Mouse (Mus musculus) forebrain, embryonic 10.5 days (tissue): Measurements from ENCODE around the gene 1810055G02Rik. TPM values are rescaled to one million over a fixed set of nuclear protein-coding genes. Genes with fewer than 3 reads are reported as not detected.
A peak's percentile ranks its signal among the peaks of the same experiment; 100 is the strongest.

Experiments used
- DNase-seq: peaks from one replicate; pipeline ENCODE4 v3.0.0-alpha.2; 2017; ENCODE audit warnings: low spot score; ENCODE audit errors: extremely low spot score
- H3K27ac ChIP-seq: fragments of 300-500 bp; sonication (generic); 2 replicates; pipeline ENCODE4 v1.5.1; 2016; ENCODE audit warnings: mild to moderate bottlenecking
- H3K27me3 ChIP-seq: fragments of 300-500 bp; sonication (generic); 2 replicates; pipeline ENCODE4 v1.6.1; 2016; ENCODE audit warnings: mild to moderate bottlenecking; ENCODE audit not compliant: poor library complexity, severe bottlenecking
- H3K36me3 ChIP-seq: fragments of 300-500 bp; sonication (generic); replicated peaks from 2 replicates; pipeline ENCODE4 v1.6.1; 2016; ENCODE audit warnings: mild to moderate bottlenecking, moderate library complexity
- H3K4me1 ChIP-seq: fragments of 300-500 bp; sonication (generic); 2 replicates; pipeline ENCODE4 v1.6.1; 2016
- H3K4me3 ChIP-seq: fragments of 300-500 bp; sonication (generic); 2 replicates; pipeline ENCODE4 v1.5.1; 2016; ENCODE audit warnings: mild to moderate bottlenecking, moderate library complexity
- H3K9me3 ChIP-seq: fragments of 300-500 bp; sonication (generic); 2 replicates; pipeline ENCODE4 v1.6.1; 2016; ENCODE audit warnings: mild to moderate bottlenecking, moderate library complexity
- WGBS: fragments of 180-500 bp; shearing (Covaris S2); methylation state at CpG from one replicate; pipeline ENCODE4 v1.1.7; 2016; 5-methylcytosine and 5-hydroxymethylcytosine counted together
- polyA plus RNA-seq: library from polyadenylated mRNA; unstranded; fragments of >200 nt; fragmentation: Nextera tagmentation; extraction: Ambion mirVana; gene quantifications from 2 replicates; pipeline ENCODE4 v1.2.1, GENCODE M21; 2016

1810055G02Rik gene
- polyA plus RNA-seq, 1 experiment from 2014 or later = 44.9 TPM

DNA sequence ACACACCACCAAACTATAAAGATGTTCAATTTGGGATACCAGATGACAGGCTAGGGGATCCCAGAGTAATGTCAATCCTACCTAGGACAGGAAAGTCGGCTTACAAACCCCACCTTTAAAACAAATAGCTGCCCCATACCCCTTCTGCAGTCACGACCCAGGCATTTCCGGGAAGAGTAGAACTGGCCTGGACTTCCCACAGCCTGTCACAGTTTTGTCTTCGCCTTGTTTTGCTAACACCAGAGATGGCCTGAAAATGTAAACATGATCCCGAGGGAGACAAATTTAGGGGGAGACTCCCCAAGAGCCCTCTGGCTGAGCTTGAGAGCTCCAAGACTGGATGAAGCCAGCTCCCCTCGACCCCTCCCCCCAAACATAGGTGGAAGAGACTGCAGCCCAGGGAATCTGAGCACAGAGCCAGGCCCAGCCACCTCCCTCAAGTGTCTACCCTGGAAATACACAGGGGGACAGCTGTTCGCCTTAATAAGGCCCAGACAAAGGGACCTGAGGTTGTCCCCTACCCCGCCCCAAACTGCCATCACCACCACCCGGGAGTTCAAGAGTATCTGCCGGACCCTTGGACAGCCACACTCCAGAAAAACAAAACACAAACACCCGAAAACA lies 23.0 kb upstream of the 1810055G02Rik start:
- Histone ChIP-seq H3K27ac (peak overlapping the region; percentile 95), H3K36me3 (no peaks in the 10 kb centered on the region), H3K27me3 (peaks cover 16% of the 10 kb centered on the region), H3K9me3 (no peaks in the 10 kb centered on the region), H3K4me1 (peaks cover 55% of the 10 kb centered on the region), H3K4me3 (peak overlapping the region; percentile 93)
- peak; percentile 31 for DNase-seq
- 13% methylated on average over 11 of the region's 11 CpGs for WGBS

DNA sequence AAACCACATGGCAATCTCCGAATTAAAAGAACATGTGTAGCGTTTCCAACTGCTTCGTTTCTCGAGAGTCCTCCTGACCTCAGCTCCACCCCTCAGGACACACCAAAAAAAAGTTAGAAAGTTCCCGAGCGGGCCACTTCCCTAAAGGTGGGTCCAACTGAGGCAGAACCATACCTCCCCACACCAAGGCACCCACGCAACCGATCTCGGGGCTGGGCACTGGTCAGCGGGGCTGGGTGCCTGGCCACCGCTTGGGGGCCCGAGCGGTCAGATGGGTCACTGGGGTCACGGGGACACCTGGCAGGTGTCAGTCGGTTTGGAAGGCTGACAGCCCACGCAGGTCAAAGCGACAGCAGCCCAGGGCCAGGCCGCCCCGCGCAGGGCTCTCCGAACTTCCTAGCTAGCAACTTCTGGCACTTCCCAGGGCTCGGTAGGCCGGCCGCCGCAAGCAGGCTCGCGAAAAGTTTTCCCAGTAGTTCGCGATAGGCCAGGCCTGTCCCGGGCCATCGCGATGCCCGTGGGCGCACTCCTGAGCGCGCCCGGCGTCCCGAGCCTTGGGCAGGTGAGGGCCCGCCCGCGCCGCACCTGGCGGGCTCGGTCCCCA lies 22.4 kb upstream of the 1810055G02Rik start:
- Histone ChIP-seq H3K27ac (peak overlapping the region; percentile 95), H3K4me1 (peaks cover 53% of the 10 kb centered on the region), H3K27me3 (peaks cover 16% of the 10 kb centered on the region), H3K4me3 (peak overlapping the region; percentile 93), H3K36me3 (no peaks in the 10 kb centered on the region), H3K9me3 (no peaks in the 10 kb centered on the region)
- peak; percentile 45 for DNase-seq
- under 1% methylated on average over 45 of the region's 45 CpGs for whole genome bisulfite sequencing

DNA sequence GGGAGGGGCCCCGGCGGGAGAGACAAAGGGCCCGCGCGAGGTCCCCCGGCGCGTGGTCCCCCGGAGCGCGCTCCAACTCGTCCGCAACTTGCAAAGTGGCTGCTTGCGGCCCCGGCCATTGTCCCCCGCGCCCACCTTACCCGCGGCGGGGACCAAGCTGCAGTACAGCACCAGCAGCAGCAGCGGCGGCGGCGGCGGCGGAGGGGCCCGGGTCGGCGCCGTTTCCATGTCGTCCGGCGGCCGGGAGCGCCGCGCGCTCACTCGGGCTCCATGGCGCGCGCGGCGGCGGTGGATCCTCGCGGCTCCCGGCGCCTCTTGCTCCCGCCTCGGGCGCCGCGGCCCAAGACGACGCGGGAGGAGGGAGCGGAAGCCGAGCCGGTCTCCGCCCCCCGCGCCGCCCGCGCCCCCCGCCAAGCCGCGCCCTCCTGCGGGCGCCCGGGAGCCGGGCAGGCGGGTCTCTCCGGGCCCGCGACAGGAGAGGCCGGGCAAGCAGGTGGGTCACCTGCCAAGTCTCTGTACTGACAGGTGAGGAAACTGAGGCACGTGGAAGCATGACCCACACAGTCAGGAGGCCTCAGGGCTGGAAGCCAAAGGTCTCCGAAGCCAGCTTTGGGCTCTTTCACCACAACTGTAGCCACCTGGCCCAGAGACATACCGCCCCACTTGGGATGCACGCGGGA lies 21.7 kb upstream of the 1810055G02Rik start, which contains the start of gene Lrp5:
Gene Lrp5 (minus strand): TSS at position 350 of the 680 bp plus-strand sequence.
- peak within 1 kb of the TSS; percentile 93 for H3K4me3 ChIP-seq
- H3K27me3 ChIP-seq = peaks cover 16% of the 10 kb centered on the region
- under 1% methylated on average over 69 of the region's 83 CpGs for WGBS
- peak; percentile 38 for DNase-seq
- H3K4me1 ChIP-seq = peaks cover 46% of the 10 kb centered on the region
- H3K27ac ChIP-seq = peak within 1 kb of the TSS; percentile 95
- H3K36me3 ChIP-seq = no peaks in the 10 kb centered on the region
- no peaks in the 10 kb centered on the region for H3K9me3 ChIP-seq

DNA sequence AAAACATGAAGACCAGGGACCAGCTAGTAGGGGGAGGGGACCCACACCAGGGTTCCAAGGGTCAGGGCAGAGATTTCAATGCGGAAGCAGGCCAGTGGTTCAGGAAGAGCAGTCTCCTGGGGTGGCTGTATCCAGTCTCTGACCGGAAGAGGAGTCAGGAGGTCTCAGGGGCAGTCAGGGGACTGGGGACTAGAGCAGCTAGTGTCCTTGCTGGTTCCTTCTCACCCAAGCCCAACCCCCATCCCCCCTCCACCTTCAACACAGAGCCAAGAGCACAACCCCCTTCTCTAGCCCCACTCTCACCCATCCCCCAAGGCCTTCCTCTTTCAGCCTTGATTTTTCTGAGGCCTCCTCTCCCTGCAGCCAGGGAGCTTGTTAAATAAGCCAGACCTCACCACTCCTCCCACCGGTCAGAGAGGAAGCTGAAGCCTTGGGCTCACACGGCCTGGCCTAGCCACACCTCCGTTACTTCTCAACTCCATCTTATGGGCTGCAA lies 20.4 kb upstream of the 1810055G02Rik start:
- H3K4me1 ChIP-seq = peaks cover 41% of the 10 kb centered on the region
- H3K4me3 ChIP-seq = peak overlapping the region; percentile 12; the same call in 1 of the 2 replicates
- no peaks in the 10 kb centered on the region for H3K36me3 ChIP-seq
- H3K9me3 ChIP-seq = no peaks in the 10 kb centered on the region
- peak overlapping the region; percentile 58 for H3K27ac ChIP-seq
- H3K27me3 ChIP-seq = peaks cover 16% of the 10 kb centered on the region
- WGBS = 26% methylated on average over 5 of the region's 5 CpGs
- peak; percentile 28 for DNase-seq

DNA sequence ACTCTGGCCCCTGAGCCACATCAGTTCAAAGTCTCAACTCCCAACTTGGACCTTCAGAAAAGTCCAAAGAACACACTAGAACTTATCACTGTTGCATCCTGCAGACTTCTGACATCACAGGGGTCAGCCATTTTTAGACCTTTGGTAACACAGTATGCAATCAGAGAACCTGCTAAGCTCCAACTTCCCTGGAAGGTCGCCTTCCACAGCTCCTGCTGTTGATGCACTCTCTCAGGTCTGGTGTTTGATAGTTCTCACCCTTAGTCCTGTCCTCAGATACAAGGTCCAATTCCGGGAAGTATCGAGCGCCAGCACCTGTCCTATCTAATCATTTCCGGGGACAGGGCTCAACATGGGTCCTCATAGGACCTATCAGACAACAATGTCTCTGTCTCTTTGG lies 16.8 kb upstream of the 1810055G02Rik start:
- 92% methylated on average over 5 of the region's 5 CpGs for WGBS
- H3K4me1 ChIP-seq = peaks cover 18% of the 10 kb centered on the region
- H3K36me3 ChIP-seq = no peaks in the 10 kb centered on the region
- DNase-seq = no peak
- H3K27me3 ChIP-seq = peaks cover 16% of the 10 kb centered on the region
- no peaks in the 10 kb centered on the region for H3K9me3 ChIP-seq
- H3K27ac ChIP-seq = no peak overlapping the region
- H3K4me3 ChIP-seq = no peak overlapping the region

DNA sequence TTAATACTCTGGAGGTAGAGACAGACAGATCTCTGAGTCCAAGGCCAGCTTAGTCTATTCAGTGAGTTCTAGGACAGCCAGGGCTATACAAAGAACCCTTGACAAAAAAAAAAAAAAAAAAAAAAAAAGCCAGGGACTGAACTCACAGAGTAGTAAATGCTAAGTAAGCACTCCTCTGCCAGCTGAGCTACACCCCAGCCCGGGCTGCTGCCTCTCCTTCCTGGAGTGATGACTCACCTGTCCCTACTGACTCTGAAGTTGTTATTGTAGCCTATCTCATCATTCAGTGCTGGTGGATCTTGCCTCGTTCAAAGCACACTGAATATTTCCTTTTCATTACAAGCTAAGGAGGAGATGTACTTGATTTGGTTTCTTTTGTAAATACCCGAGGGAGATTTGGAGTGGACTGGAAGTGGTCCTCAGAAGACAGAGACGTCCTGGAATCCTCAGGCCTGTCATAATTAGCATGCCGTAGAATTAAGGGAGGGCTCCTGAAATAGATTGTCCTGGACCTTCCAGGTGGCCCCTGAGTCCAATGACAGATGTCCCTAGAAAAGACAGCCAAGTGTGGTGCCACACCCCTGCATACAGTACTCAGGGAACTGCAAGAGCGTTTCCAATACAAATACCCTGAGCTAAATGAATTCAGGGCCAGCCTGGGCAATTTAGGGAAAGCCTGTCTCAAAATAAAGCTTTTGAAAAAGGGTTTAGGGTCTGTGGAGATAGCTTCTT lies 15.5 kb upstream of the 1810055G02Rik start:
- Histone ChIP-seq H3K4me3 (no peak overlapping the region), H3K27ac (no peak overlapping the region), H3K9me3 (no peaks in the 10 kb centered on the region), H3K27me3 (peaks cover 4% of the 10 kb centered on the region), H3K36me3 (no peaks in the 10 kb centered on the region), H3K4me1 (peaks cover 6% of the 10 kb centered on the region)
- DNase-seq = no peak
- 72% methylated on average over 6 of the region's 6 CpGs for WGBS

DNA sequence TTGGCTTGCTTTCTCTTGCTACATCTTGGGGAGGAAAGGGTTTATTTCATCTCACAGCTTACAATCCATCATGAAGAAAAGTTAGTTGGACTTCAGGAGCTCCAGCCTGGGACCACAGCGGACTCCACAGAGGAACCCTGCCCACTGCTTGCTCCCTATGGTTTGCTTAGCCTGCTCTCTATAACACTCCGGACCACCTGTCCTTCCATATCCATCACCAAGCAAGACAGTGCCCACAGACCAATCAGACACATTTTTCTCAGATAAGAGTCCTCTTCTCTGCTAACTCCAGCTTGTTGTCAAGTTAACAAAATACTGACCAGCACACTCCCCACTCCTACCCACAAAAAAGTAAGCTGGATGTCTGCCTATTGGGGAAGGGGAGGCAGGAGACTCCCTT lies 13.6 kb upstream of the 1810055G02Rik start:
- no peak overlapping the region for H3K4me3 ChIP-seq
- 95% methylated on average over 2 of the region's 2 CpGs for WGBS

DNA sequence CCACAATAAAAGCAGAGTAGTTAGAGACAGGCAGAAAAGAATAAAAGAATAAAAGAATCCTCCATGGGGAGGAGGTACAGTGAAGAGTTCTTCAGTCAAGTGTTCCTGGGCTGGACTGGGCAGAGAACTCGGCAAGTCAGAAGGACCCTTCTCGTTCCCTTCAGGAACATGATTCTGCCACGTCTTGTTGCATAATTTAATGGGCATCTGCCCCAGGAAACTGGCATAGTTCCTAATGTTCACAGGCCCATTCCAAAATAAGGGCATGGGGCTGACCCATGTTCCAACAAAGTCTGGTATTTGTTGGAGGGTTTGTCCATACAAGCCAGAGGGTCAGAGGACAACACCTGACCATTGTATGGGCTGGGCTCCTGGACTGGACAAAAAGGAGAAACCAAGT lies 13.1 kb upstream of the 1810055G02Rik start:
- Histone ChIP-seq H3K36me3 (no peaks in the 10 kb centered on the region), H3K4me3 (no peak overlapping the region), H3K27ac (no peak overlapping the region), H3K4me1 (no peaks in the 10 kb centered on the region), H3K9me3 (no peaks in the 10 kb centered on the region), H3K27me3 (no peaks in the 10 kb centered on the region)
- DNase-seq = no peak
- WGBS = 87% methylated on average over 3 of the region's 3 CpGs

More for the DNA sequence above, 13.6 kb upstream of the 1810055G02Rik start:
- no peaks in the 10 kb centered on the region for H3K27me3 ChIP-seq
- H3K27ac ChIP-seq = no peak overlapping the region
- H3K36me3 ChIP-seq = no peaks in the 10 kb centered on the region
- no peaks in the 10 kb centered on the region for H3K4me1 ChIP-seq
- H3K9me3 ChIP-seq = no peaks in the 10 kb centered on the region
- no peak for DNase-seq

DNA sequence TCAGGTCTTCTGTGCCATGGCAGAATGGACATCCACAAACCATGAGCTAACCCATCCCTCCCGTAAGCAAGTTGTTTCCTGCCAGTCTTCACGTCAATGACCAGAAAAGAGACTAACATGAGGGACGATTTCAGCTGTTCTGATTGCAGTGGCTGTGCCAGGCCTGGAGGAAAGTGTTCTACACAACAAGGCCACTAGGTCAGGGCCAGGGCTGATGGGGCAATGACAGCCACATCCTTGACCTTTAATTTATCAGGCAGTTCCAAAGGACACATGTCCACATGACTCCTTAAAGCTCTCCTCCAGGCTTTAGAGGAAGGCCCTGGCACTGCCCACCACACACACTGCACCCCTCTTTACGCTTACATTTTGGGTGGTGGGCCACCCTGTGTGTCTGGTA lies 12.6 kb upstream of the 1810055G02Rik start:
- Histone ChIP-seq H3K27ac (no peak overlapping the region), H3K4me1 (no peaks in the 10 kb centered on the region), H3K27me3 (no peaks in the 10 kb centered on the region), H3K9me3 (no peaks in the 10 kb centered on the region), H3K36me3 (no peaks in the 10 kb centered on the region), H3K4me3 (no peak overlapping the region)
- no peak for DNase-seq
- 85% methylated on average over 4 of the region's 4 CpGs for WGBS

DNA sequence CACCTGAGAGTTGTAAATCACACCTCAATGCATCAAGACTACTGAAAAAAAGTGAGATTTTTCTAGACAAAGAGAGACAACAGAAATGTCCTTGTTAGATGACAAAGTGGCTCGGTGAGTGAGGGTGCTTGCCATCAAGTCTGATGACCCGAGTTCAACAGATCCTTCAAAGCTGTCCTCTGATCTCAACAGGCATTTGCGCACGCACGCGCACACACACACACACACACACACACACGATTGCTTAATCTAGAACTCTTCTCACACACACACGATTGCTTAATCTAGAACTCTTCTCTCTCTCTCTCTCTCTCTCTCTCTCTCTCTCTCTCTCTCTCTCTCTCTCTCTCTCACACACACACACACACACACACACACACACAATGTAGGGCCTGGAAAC lies 12.1 kb upstream of the 1810055G02Rik start:
- H3K36me3 ChIP-seq = no peaks in the 10 kb centered on the region
- no peaks in the 10 kb centered on the region for H3K4me1 ChIP-seq
- H3K9me3 ChIP-seq = no peaks in the 10 kb centered on the region
- no peaks in the 10 kb centered on the region for H3K27me3 ChIP-seq
- H3K4me3 ChIP-seq = no peak overlapping the region
- 93% methylated on average over 8 of the region's 8 CpGs for WGBS
- no peak overlapping the region for H3K27ac ChIP-seq
- no peak for DNase-seq

DNA sequence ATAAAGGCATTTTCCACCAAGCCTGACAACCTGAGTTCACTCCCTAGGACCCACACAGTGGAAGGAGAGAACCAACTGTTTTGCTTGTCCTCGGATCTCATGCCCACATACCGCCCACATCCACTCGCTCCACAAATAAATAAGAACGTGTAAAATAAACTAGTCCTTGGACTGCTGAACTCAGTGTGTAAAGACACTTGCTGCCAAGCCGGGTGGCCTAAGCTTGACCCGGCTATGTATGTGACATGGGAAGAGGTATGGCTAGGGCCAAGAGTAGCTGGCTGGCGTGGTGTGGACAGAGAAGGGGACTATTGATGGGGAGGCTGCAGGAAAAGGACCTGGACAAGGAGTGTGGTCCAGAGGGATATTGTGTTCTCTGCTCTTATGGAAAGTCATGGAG lies 10.1 kb upstream of the 1810055G02Rik start:
- 91% methylated on average over 7 of the region's 7 CpGs for WGBS
- Histone ChIP-seq H3K4me1 (no peaks in the 10 kb centered on the region), H3K4me3 (no peak overlapping the region), H3K36me3 (no peaks in the 10 kb centered on the region), H3K27ac (no peak overlapping the region), H3K27me3 (no peaks in the 10 kb centered on the region), H3K9me3 (no peaks in the 10 kb centered on the region)
- DNase-seq = no peak

DNA sequence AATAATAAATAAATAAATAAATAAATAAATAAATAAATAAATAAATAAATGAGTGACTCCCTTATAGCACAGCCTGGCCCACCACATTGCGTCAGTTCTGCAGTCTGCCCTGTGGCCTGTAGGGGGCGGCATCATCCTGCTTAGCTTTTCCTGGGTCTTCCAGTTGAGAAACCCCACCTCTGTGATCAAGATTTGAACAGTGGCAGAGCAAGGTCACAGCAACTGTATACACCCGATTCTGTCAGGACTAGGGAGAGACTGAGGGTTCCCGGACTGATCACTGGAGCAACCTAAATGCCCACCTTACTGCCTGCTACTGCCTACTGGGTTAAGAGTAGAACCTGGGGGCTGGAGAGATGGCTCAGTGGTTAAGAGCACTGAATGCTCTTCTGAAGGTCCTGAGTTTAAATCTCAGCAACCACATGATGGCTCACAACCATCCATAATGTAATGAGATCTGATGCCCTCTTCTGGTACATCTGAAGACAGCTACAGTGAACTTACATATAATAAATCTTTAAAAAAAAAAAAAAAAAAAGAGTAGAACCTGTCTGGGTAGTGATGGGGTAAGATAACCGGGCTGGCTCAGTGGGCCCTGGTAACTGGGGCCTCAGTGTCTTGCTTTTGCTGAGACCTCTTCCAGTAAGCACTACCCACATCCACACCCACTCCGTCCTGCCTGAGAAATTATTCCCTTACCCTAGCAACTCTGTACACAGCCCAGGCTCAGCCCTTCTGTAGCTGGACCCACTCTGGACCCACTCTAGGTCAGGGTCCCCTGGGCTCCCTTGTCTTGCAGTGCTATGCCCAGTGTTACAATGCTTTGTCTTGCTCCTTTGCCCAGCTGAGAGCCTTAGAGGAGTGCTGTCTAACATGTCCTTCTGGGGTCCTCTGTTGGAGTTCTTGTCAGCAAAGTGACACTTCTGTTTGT lies 8.3 kb upstream of the 1810055G02Rik start:
- H3K9me3 ChIP-seq = no peaks in the 10 kb centered on the region
- no peaks in the 10 kb centered on the region for H3K27me3 ChIP-seq
- H3K27ac ChIP-seq = no peak overlapping the region
- peak; percentile 84 for DNase-seq
- 39% methylated on average over 6 of the region's 6 CpGs for WGBS
- no peaks in the 10 kb centered on the region for H3K4me1 ChIP-seq
- no peaks in the 10 kb centered on the region for H3K36me3 ChIP-seq
- H3K4me3 ChIP-seq = no peak overlapping the region
